Mouse (Mus musculus) embryonic fibroblast, embryonic 13.5 days (primary cell): ENCODE data around the gene Srsf7. TPM values are rescaled to one million over a fixed set of nuclear protein-coding genes. Genes with fewer than 3 reads are reported as not detected.

Experiments used
- H3K27ac ChIP-seq: 2 replicates; pipeline ENCODE4 v1.5.1; 2012; ENCODE audit warnings: low read length, control low read depth, inconsistent platforms; ENCODE audit not compliant: insufficient read depth
- H3K4me1 ChIP-seq: 2 replicates; pipeline ENCODE4 v1.6.1; 2011; ENCODE audit warnings: low read length; ENCODE audit not compliant: control insufficient read depth, insufficient read depth
- H3K4me3 ChIP-seq: 2 replicates; pipeline ENCODE4 v1.5.1; 2011; ENCODE audit warnings: mild to moderate bottlenecking, control low read depth, low read length; ENCODE audit not compliant: insufficient read depth
- CTCF ChIP-seq: IDR thresholded peaks from 2 replicates; pipeline ENCODE4 v1.5.1; 2011; ENCODE audit warnings: mild to moderate bottlenecking, control low read depth, low read length, moderate library complexity, borderline replicate concordance; ENCODE audit not compliant: insufficient read depth
- POLR2A ChIP-seq: IDR thresholded peaks from 2 replicates; pipeline ENCODE4 v1.6.1; 2011; ENCODE audit warnings: low read depth, mild to moderate bottlenecking, control low read depth, low read length, moderate library complexity
- polyA plus RNA-seq: library from polyadenylated mRNA; stranded (reverse); fragments of >200 nt; gene quantifications from 2 replicates; pipeline ENCODE4 v1.2.4, GENCODE M21; 2011; ENCODE audit warnings: low read depth; ENCODE audit not compliant: missing spikeins, insufficient read length

Srsf7 gene
- polyA plus RNA-seq, 1 experiment = 194 TPM

DNA sequence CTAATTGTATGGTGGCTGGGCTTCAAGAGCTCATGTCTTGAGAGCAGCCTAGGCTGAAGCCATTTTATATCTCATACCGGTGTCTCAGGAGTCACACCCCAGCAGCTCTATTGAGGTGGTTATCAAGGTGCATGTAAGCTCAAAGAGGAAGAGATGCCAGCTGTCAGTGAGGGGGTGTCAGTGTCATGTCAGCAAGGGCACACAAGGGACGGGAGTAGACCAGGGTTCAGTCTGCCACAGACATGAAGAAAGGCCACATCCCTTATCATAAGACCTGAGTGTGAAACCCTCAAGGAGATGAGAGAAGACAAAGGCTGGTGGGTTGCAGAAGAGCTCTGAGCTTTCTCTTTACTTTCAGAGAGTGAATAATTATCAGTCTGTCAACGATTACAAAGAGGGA, 33.0 kb downstream of the Srsf7 start:
- Histone ChIP-seq H3K4me1 (no peaks in the 10 kb centered on the region), H3K4me3 (no peak overlapping the region), H3K27ac (no peak overlapping the region)
- TF ChIP-seq CTCF = no peak
- no peak for TF ChIP-seq POLR2A

DNA sequence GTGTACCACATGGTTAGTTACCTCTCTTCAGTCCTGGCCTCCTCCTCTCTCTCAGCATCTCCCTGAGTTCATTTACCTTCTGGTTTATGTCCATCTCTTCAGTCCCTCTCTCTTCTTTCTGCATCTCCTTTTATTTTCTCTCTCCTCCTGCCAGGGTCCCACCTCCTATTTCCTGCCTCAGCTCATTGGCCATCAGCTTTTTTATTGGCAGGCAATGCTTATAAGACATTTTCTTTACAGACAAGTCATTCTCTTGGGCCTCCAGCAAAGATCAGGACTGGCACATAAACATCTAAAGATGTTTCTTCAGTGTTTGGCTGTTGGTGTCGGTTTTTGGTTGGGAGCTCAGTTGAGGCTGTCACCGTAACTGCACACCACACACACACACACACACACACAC, 33.4 kb downstream of the Srsf7 start:
- Histone ChIP-seq H3K27ac (no peak overlapping the region), H3K4me1 (no peaks in the 10 kb centered on the region; the same call in 1 of the 2 replicates), H3K4me3 (no peak overlapping the region)
- TF ChIP-seq POLR2A (no peak), CTCF (no peak)

DNA sequence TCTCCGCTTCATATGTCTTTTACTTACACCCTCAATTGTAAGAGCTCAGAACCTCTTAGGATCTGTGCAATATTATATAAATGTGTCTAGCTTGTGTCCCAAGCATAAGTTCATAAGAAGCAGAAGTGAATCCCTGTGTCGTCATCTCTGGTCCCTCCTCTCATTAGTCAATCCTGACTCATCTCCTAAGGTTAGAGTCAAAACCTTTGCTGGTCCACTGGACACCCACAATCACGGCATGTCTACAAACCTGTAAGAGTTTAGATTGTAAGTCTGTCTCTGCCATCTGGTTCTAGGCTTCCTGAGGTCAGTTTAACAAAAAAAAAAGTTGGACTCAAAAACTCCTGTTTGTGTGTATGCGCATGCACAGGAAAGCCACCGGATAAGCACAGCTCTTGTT, 34.3 kb downstream of the Srsf7 start:
- TF ChIP-seq CTCF = no peak
- no peak for TF ChIP-seq POLR2A
- no peak overlapping the region for H3K4me3 ChIP-seq
- H3K27ac ChIP-seq = no peak overlapping the region
- H3K4me1 ChIP-seq = no peaks in the 10 kb centered on the region; the same call in 1 of the 2 replicates

DNA sequence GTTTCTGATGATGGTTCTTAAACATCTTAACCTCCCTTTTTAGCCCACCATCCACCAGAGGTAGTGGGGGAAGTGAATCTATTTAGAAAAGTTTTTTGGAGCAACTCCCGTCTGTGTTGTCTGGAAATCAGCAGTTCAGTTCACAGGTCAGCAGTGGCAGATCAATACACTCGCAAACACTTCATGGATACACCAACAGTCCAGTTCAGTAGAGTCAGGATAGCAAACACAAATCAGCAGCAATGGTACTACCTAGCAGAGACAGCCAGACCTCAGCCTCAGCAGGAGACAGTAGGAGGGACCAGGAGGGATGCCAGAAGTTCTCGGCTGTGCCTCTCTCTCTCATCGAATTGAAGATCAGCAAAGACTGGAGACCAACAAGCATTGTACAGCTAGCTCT, 35.2 kb downstream of the Srsf7 start:
- TF ChIP-seq CTCF = no peak
- TF ChIP-seq POLR2A = no peak
- H3K27ac ChIP-seq = no peak overlapping the region
- H3K4me3 ChIP-seq = no peak overlapping the region
- no peaks in the 10 kb centered on the region; the same call in 1 of the 2 replicates for H3K4me1 ChIP-seq

DNA sequence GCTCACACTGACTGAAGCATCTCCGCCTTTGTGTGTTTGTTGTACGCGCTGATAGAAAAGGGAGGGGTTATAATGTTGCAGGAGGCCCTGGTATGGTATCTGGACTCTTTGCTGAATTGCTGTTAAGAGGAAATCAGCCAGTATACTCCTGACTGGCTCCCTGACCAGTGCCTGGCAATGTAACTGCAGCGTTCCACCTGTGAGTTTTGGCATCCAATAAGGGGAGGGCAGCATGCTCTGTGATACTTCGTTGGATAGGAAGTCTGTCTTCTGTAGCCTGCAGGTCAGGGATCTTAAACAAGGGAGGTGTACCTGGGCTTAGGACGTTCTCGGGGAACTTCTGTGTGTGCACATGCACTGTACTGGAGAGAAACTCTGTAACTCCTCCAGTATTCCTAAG, 36.2 kb downstream of the Srsf7 start:
- TF ChIP-seq POLR2A (no peak), CTCF (no peak)
- Histone ChIP-seq H3K27ac (no peak overlapping the region), H3K4me3 (no peak overlapping the region)

DNA sequence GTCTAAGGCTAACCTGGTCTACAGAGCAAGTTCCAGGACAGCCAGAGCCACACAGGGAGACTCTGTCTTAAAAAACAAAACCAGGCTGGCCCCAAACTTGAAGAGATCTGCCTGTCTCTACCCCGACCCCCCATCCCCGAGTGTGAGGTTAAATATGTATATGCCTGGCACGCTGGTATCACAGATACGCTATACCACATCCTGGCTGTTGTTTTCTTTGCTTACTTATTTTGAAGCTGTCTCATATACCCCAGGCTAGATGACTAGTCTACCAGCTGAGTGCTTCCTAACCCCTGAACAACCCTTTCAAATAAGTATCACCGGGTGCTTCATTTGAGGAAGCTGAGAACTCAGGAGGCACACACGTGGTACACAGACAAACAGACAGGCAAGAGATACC, 37.3 kb downstream of the Srsf7 start:
- no peak for TF ChIP-seq CTCF
- Histone ChIP-seq H3K27ac (no peak overlapping the region), H3K4me3 (no peak overlapping the region), H3K4me1 (no peaks in the 10 kb centered on the region; the same call in 1 of the 2 replicates)

More for the DNA sequence above, 36.2 kb downstream of the Srsf7 start:
- no peaks in the 10 kb centered on the region; the same call in 1 of the 2 replicates for H3K4me1 ChIP-seq

DNA sequence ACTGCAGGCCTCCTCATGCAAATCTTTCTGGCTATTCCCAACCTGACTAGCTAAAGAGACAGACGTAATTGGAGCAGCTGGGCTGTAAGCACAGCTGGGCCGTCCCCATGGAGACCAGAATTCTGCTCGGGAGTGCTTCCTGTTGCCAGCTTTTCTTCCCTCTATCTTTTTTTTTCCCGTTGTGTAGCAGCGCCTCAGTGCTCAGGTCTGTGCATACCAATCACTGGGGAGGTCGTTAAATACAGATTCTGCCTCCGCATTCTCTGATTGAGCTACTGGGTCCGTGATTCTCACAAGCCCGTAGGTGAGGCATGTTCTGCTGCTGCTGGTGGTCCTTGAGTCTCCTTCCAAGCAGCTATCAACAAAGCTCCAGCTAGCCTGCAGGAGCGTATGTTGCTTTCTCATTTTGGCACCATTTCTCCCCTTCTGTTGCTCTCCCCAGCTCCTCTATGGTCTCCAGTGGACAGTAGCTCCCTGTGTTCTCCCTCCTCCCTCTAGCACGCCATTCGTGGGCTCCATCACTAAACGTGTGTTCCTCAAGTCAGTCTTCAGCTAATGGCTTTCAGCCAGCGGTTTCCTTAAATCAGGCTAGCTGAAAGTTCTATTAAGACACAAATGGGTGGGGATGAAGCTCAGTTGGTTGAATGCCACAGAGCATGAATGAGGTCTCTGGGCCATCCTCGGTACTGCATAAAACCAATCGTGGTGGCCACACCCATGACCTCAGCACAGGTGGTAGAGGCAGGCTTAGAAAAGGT, 38.5 kb downstream of the Srsf7 start:
- Histone ChIP-seq H3K27ac (no peak overlapping the region), H3K4me3 (no peak overlapping the region), H3K4me1 (no peaks in the 10 kb centered on the region; the same call in 1 of the 2 replicates)
- no peak for TF ChIP-seq POLR2A
- TF ChIP-seq CTCF = no peak

DNA sequence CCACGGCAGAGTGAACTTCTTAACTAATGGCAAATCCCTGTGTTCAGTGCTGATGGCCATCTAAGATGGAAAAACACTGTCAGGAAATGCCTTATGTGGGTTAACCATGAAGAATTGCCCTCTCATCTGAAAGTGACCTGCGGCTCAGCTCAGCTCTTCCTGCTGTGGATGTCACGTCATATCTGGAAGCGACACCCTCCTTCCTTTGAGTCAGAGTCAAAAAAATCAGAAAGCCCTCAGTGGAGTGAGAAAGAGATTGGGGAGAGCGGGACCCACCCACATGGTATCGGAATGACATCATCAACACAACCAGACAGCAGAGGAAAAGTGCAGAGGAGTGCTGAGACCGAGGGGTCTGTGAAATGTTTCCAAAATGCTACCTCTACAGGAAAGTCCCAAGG, 39.3 kb downstream of the Srsf7 start:
- no peak overlapping the region for H3K4me3 ChIP-seq
- H3K27ac ChIP-seq = peak overlapping the region; percentile 5; the same call in 1 of the 2 replicates
- no peak for TF ChIP-seq CTCF
- no peak for TF ChIP-seq POLR2A
- H3K4me1 ChIP-seq = no peaks in the 10 kb centered on the region; the same call in 1 of the 2 replicates

DNA sequence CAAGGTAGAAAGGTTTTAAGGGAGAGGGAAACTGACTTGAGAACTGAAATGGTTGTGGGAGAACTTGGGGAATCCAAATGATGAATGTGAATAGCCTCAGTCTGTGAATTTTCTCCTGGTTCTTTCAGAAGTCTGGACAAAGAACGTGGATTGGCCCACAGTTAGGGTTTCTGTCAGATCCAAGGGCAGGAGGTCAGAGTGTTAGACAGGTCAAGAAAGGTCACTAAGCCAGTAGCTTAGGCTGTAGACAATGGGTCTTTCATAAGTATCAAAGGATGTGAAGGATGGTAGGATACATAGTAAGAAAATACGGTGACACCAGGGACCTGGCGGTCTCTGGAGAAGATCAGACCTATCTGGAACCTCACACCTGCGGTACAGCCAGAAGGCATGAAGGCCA, 39.7 kb downstream of the Srsf7 start:
- no peaks in the 10 kb centered on the region; the same call in 1 of the 2 replicates for H3K4me1 ChIP-seq
- TF ChIP-seq POLR2A (no peak), CTCF (no peak)
- H3K4me3 ChIP-seq = no peak overlapping the region
- peak overlapping the region; percentile 5; the same call in 1 of the 2 replicates for H3K27ac ChIP-seq

DNA sequence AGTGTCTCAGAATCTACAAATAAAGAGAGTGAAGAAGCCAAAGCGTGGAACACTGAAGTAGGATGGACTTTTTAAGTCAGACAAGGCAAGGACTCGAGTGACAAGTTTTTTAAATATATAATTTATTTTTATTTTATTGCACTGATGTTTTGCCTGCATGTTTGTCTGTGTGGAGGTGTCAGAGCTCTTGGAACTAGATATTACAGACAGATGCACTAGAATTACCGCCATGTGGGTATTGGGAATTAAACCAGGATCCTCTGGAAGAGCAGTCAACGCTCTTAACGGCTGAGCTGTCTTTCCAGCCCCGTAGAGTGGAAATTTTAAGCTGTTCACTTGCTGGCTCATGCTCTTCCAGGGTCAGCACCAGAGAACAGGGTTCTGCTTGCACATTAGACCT, 40.8 kb downstream of the Srsf7 start:
- H3K27ac ChIP-seq = no peak overlapping the region

DNA sequence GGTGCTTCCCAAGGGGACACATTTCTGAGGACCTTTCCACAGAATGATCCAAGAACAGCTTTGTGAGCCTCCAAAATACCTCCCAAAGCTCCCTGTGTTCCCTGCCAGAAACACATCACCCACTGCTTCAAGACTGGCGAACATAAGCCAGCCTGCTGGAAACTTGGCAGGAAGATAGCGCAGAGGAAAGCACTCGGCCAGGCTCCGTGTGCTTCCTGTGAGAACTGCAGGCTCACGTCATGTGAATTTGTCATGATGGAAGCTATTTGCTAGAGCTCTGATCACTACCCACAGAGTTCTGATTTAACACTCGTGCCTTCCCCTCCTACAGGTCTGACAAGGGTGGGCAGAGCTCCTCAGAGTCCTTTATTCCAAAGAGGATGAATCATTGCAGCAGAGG, 41.4 kb downstream of the Srsf7 start:
- Histone ChIP-seq H3K4me1 (no peaks in the 10 kb centered on the region; the same call in 1 of the 2 replicates), H3K4me3 (no peak overlapping the region), H3K27ac (no peak overlapping the region)
- TF ChIP-seq CTCF = no peak
- TF ChIP-seq POLR2A = no peak

More for the DNA sequence above, 40.8 kb downstream of the Srsf7 start:
- no peaks in the 10 kb centered on the region; the same call in 1 of the 2 replicates for H3K4me1 ChIP-seq
- no peak for TF ChIP-seq CTCF
- TF ChIP-seq POLR2A = no peak
- H3K4me3 ChIP-seq = no peak overlapping the region
